Mouse (Mus musculus) intestine, embryonic 15.5 days (tissue): Measurements from ENCODE around the gene Gna15. TPM values are rescaled to one million over a fixed set of nuclear protein-coding genes. Genes with fewer than 3 reads are reported as not detected.
A peak's percentile ranks its signal among the peaks of the same experiment; 100 is the strongest.

Experiments used
- ATAC-seq: fragments of 200-750 bp; cut with Nextera tagmentation; 2 replicates; pipeline ENCODE4 v1.8.0; 2017; ENCODE audit warnings: moderate TSS enrichment, moderate library complexity
- H3K27ac ChIP-seq: fragments of 300-500 bp; sonication (generic); 2 replicates; pipeline ENCODE4 v1.5.1; 2015; ENCODE audit warnings: mild to moderate bottlenecking, inconsistent platforms
- H3K27me3 ChIP-seq: fragments of 300-500 bp; sonication (generic); replicated peaks from 2 replicates; pipeline ENCODE4 v1.6.1; 2015; ENCODE audit warnings: inconsistent platforms
- H3K36me3 ChIP-seq: fragments of 300-500 bp; sonication (generic); 2 replicates; pipeline ENCODE4 v1.6.1; 2015; ENCODE audit warnings: inconsistent platforms
- H3K4me1 ChIP-seq: fragments of 300-500 bp; sonication (generic); replicated peaks from 2 replicates; pipeline ENCODE4 v1.6.1; 2015; ENCODE audit warnings: inconsistent platforms
- H3K4me2 ChIP-seq: fragments of 300-500 bp; sonication (generic); replicated peaks from 2 replicates; pipeline ENCODE4 v1.6.1; 2015; ENCODE audit warnings: mild to moderate bottlenecking, inconsistent platforms
- H3K4me3 ChIP-seq: fragments of 300-500 bp; sonication (generic); replicated peaks from 2 replicates; pipeline ENCODE4 v1.5.1; 2015; ENCODE audit warnings: inconsistent platforms
- H3K9ac ChIP-seq: fragments of 300-500 bp; sonication (generic); 2 replicates; pipeline ENCODE4 v1.6.1; 2015; ENCODE audit warnings: inconsistent platforms
- H3K9me3 ChIP-seq: fragments of 300-500 bp; sonication (generic); 2 replicates; pipeline ENCODE4 v1.6.1; 2016; ENCODE audit warnings: inconsistent platforms
- WGBS: fragments of 180-500 bp; shearing (Covaris S2); methylation state at CpG from one replicate; pipeline ENCODE4 v1.1.7; 2015; 5-methylcytosine and 5-hydroxymethylcytosine counted together
- polyA plus RNA-seq: library from polyadenylated mRNA; unstranded; fragments of >200 nt; fragmentation: Nextera tagmentation; extraction: Ambion mirVana; gene quantifications from 2 replicates; pipeline ENCODE4 v1.2.1, GENCODE M21; 2015

Gene Gna15
- polyA plus RNA-seq, 1 experiment from 2014 or later, result 0.97 TPM

- ATAC-seq, result 0 out of 2 replicates have a peak, but pooled peaks have one; percentile 1
- Histone ChIP-seq H3K36me3 (no peaks in the 10 kb centered on the region), H3K4me2 (no peak overlapping the region), H3K27ac (peak overlapping the region; percentile 76), H3K9ac (no peak overlapping the region), H3K4me3 (no peak overlapping the region), H3K9me3 (no peaks in the 10 kb centered on the region), H3K27me3 (no peaks in the 10 kb centered on the region), H3K4me1 (peaks cover 14% of the 10 kb centered on the region)
- 13% methylated on average over 7 of the region's 7 CpGs for WGBS
These were observed 26.2 kb upstream of the Gna15 start for GRCm38 (mm10) chr10:81550257-81550656.

GRCm38 (mm10) chr10:81548944-81549343 lies 24.9 kb upstream of the Gna15 start:
- peaks cover 15% of the 10 kb centered on the region for H3K4me1 ChIP-seq
- H3K9me3 ChIP-seq, result no peaks in the 10 kb centered on the region
- H3K36me3 ChIP-seq, result no peaks in the 10 kb centered on the region
- H3K4me3 ChIP-seq, result no peak overlapping the region
- peak overlapping the region; percentile 17; the same call in 1 of the 2 replicates for H3K4me2 ChIP-seq
- peak; percentile 13 for ATAC-seq
- no peak overlapping the region for H3K9ac ChIP-seq
- no peaks in the 10 kb centered on the region for H3K27me3 ChIP-seq
- H3K27ac ChIP-seq, result peak overlapping the region; percentile 77
- 52% methylated on average over 5 of the region's 5 CpGs for WGBS

- no peak overlapping the region for H3K4me3 ChIP-seq
- peaks cover 35% of the 10 kb centered on the region for H3K4me1 ChIP-seq
- no peaks in the 10 kb centered on the region for H3K36me3 ChIP-seq
- H3K9me3 ChIP-seq, result no peaks in the 10 kb centered on the region
- no peaks in the 10 kb centered on the region for H3K27me3 ChIP-seq
- ATAC-seq, result no peak
- H3K27ac ChIP-seq, result peak overlapping the region; percentile 80
- 78% methylated on average over 13 of the region's 13 CpGs for WGBS
- peak overlapping the region; percentile 17 for H3K4me2 ChIP-seq
- no peak overlapping the region for H3K9ac ChIP-seq
These were observed 23.0 kb upstream of the Gna15 start for GRCm38 (mm10) chr10:81546788-81547571.

- Histone ChIP-seq H3K4me2 (peak overlapping the region; percentile 55), H3K27ac (peak overlapping the region; percentile 88), H3K36me3 (no peaks in the 10 kb centered on the region), H3K4me1 (peaks cover 36% of the 10 kb centered on the region), H3K4me3 (no peak overlapping the region), H3K9ac (no peak overlapping the region), H3K9me3 (no peaks in the 10 kb centered on the region), H3K27me3 (no peaks in the 10 kb centered on the region)
- peak; percentile 61 for ATAC-seq
- 58% methylated on average over 5 of the region's 5 CpGs for WGBS
These were observed 22.3 kb upstream of the Gna15 start for GRCm38 (mm10) chr10:81546332-81546731.

GRCm38 (mm10) chr10:81545161-81545747 lies 21.2 kb upstream of the Gna15 start, which contains the start of gene Gna11:
Gene Gna11 (minus strand): TSS chr10:81545190.
- peaks cover 41% of the 10 kb centered on the region for H3K4me1 ChIP-seq
- ATAC-seq, result peak; percentile 89
- no peaks in the 10 kb centered on the region for H3K36me3 ChIP-seq
- peak within 1 kb of the TSS; percentile 81 for H3K4me2 ChIP-seq
- H3K9me3 ChIP-seq, result no peaks in the 10 kb centered on the region
- WGBS, result under 1% methylated on average over 59 of the region's 59 CpGs
- H3K4me3 ChIP-seq, result peak within 1 kb of the TSS; percentile 94
- H3K27me3 ChIP-seq, result no peaks in the 10 kb centered on the region
- peak within 1 kb of the TSS; percentile 96 for H3K9ac ChIP-seq
- H3K27ac ChIP-seq, result peak within 1 kb of the TSS; percentile 90

GRCm38 (mm10) chr10:81544296-81545160 lies 20.5 kb upstream of the Gna15 start:
- H3K27ac ChIP-seq, result peak overlapping the region; percentile 83
- peak overlapping the region; percentile 94 for H3K4me3 ChIP-seq
- ATAC-seq, result peak; percentile 13; the same call in 1 of the 2 replicates
- H3K36me3 ChIP-seq, result no peaks in the 10 kb centered on the region
- under 1% methylated on average over 93 of the region's 93 CpGs for WGBS
- peak overlapping the region; percentile 81 for H3K4me2 ChIP-seq
- H3K9ac ChIP-seq, result peak overlapping the region; percentile 96
- no peaks in the 10 kb centered on the region for H3K9me3 ChIP-seq
- H3K27me3 ChIP-seq, result no peaks in the 10 kb centered on the region
- H3K4me1 ChIP-seq, result peaks cover 46% of the 10 kb centered on the region

GRCm38 (mm10) chr10:81543633-81544032 lies 19.6 kb upstream of the Gna15 start:
- Histone ChIP-seq H3K4me1 (peaks cover 49% of the 10 kb centered on the region), H3K27ac (peak overlapping the region; percentile 67; the same call in 1 of the 2 replicates), H3K4me3 (peak overlapping the region; percentile 94), H3K27me3 (no peaks in the 10 kb centered on the region), H3K36me3 (no peaks in the 10 kb centered on the region), H3K9ac (peak overlapping the region; percentile 96), H3K9me3 (no peaks in the 10 kb centered on the region), H3K4me2 (peak overlapping the region; percentile 81)
- ATAC-seq, result no peak
- WGBS, result 76% methylated on average over 1 of the region's 1 CpGs

- Histone ChIP-seq H3K9me3 (no peaks in the 10 kb centered on the region), H3K4me3 (peak overlapping the region; percentile 94), H3K9ac (peak overlapping the region; percentile 96), H3K27me3 (no peaks in the 10 kb centered on the region), H3K27ac (peak overlapping the region; percentile 79), H3K4me1 (peaks cover 49% of the 10 kb centered on the region), H3K36me3 (no peaks in the 10 kb centered on the region), H3K4me2 (peak overlapping the region; percentile 81)
- 59% methylated on average over 7 of the region's 7 CpGs for WGBS
- no peak for ATAC-seq
These were observed 18.9 kb upstream of the Gna15 start for GRCm38 (mm10) chr10:81542727-81543460.

GRCm38 (mm10) chr10:81541803-81542202 lies 17.8 kb upstream of the Gna15 start:
- Histone ChIP-seq H3K4me1 (peaks cover 45% of the 10 kb centered on the region), H3K27ac (peak overlapping the region; percentile 79), H3K27me3 (no peaks in the 10 kb centered on the region), H3K9me3 (no peaks in the 10 kb centered on the region), H3K4me2 (peak overlapping the region; percentile 81), H3K9ac (peak overlapping the region; percentile 96), H3K36me3 (0 out of 2 replicates have a peak, but pooled peaks cover 3% of the 10 kb centered on the region), H3K4me3 (peak overlapping the region; percentile 94)
- no peak for ATAC-seq
- WGBS, result 51% methylated on average over 10 of the region's 10 CpGs

GRCm38 (mm10) chr10:81541363-81541762 lies 17.3 kb upstream of the Gna15 start:
- Histone ChIP-seq H3K9ac (peak overlapping the region; percentile 96), H3K4me2 (peak overlapping the region; percentile 81)

GRCm38 (mm10) chr10:81538321-81539048 lies 14.5 kb upstream of the Gna15 start:
- H3K27me3 ChIP-seq, result no peaks in the 10 kb centered on the region
- H3K27ac ChIP-seq, result no peak overlapping the region
- 0 out of 2 replicates have a peak overlapping the region, but pooled peaks have one; percentile 9 for H3K9ac ChIP-seq
- H3K4me3 ChIP-seq, result no peak overlapping the region
- H3K9me3 ChIP-seq, result no peaks in the 10 kb centered on the region
- no peak for ATAC-seq
- H3K36me3 ChIP-seq, result peaks cover 15% of the 10 kb centered on the region
- H3K4me1 ChIP-seq, result peaks cover 36% of the 10 kb centered on the region
- no peak overlapping the region for H3K4me2 ChIP-seq
- WGBS, result 77% methylated on average over 3 of the region's 3 CpGs

More at GRCm38 (mm10) chr10:81541363-81541762, 17.3 kb upstream of the Gna15 start:
- Histone ChIP-seq H3K27ac (peak overlapping the region; percentile 79), H3K27me3 (no peaks in the 10 kb centered on the region), H3K36me3 (0 out of 2 replicates have a peak, but pooled peaks cover 3% of the 10 kb centered on the region), H3K4me3 (peak overlapping the region; percentile 94), H3K9me3 (no peaks in the 10 kb centered on the region), H3K4me1 (peaks cover 44% of the 10 kb centered on the region)
- WGBS, result 69% methylated on average over 5 of the region's 5 CpGs
- ATAC-seq, result no peak
